Mouse (Mus musculus) heart, embryonic 15.5 days (tissue): ENCODE results near the gene Rps6ka3. TPM values are rescaled to one million over a fixed set of nuclear protein-coding genes. Genes with fewer than 3 reads are reported as not detected.

Experiments used
- polyA plus RNA-seq: library from polyadenylated mRNA; unstranded; fragments of >200 nt; fragmentation: Nextera tagmentation; extraction: Ambion mirVana; gene quantifications from 2 replicates; pipeline ENCODE4 v1.2.1, GENCODE M21; 2015

Gene Rps6ka3
- polyA plus RNA-seq, 1 experiment from 2014 or later, result 5.9 TPM

Other genes with a start within 250 kb of the Rps6ka3 start
- 87.9 and 99.8 TPM in 2 replicates for gene Eif1ax, start 161.9 kb downstream of the Rps6ka3 start, polyA plus RNA-seq
- gene Map7d2, start 204.3 kb downstream of the Rps6ka3 start, polyA plus RNA-seq, result 0.52 and 0.76 TPM in 2 replicates